Mouse (Mus musculus) myocyte (in vitro differentiated cells): ENCODE results near the gene Lgr5.

Experiments
- MAX ChIP-seq: IDR thresholded peaks from one replicate; pipeline ENCODE4 v1.6.1; 2011; ENCODE audit warnings: low read depth, mild to moderate bottlenecking, control low read depth
- MYOD1 ChIP-seq, 3 experiments: IDR thresholded peaks; one replicate each; pipeline ENCODE4 v1.6.1; 2011; ENCODE audit warnings: control low read depth in 2 of 3, low read depth in 2 of 3, mild to moderate bottlenecking in 2 of 3, moderate library complexity in 1 of 3; ENCODE audit not compliant: insufficient read length in 2 of 3, control insufficient read depth in 1 of 3
- POLR2A ChIP-seq: IDR thresholded peaks from one replicate; pipeline ENCODE4 v1.6.1; 2011; ENCODE audit warnings: low read depth, mild to moderate bottlenecking, control low read depth, moderate library complexity; ENCODE audit not compliant: insufficient read length
- POLR2AphosphoS2 ChIP-seq: IDR thresholded peaks from one replicate; pipeline ENCODE4 v1.6.1; 2011; ENCODE audit warnings: low read depth, control low read depth; ENCODE audit not compliant: insufficient read length
- REST ChIP-seq: IDR thresholded peaks from one replicate; pipeline ENCODE4 v1.6.1; 2011; ENCODE audit warnings: mild to moderate bottlenecking, control low read depth, moderate library complexity; ENCODE audit not compliant: insufficient read depth, insufficient read length
- TCF3 ChIP-seq: IDR thresholded peaks from one replicate; pipeline ENCODE4 v1.6.1; 2011; ENCODE audit warnings: low read depth, control low read depth; ENCODE audit not compliant: insufficient read length

DNA sequence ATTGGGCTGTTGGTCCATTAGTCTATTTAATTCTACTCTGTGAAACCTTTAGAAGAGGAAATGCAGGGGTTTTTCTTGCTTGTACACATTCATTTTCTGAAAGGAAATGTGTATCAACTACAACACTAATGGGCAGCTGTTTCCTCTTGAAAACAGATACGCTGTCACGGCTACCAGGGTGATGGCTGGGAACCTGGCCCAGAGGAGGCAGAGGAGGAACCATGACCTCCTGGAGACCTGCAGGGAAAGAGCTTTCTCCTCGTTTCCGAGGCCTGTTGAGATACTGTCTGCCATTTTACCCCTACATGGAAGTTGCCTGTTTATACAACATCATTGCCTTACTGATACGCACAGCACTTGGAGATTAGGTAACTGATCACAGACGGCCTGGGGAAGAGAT lies 121.8 kb downstream of the Lgr5 start:
- TF ChIP-seq POLR2A = no peak
- no peak for TF ChIP-seq MAX
- no peak for TF ChIP-seq TCF3
- no peak for TF ChIP-seq REST
- TF ChIP-seq MYOD1 (IDR thresholded peaks at IDR 0.05; ENCODE audit: control insufficient read depth in 1 of 3, insufficient read length in 2 of 3, low read depth in 2 of 3) = no peak
- no peak for TF ChIP-seq POLR2AphosphoS2
